Mouse (Mus musculus) CD4-positive helper T cell, adult 2 months (primary cell): ENCODE results near the gene Krtap15.

Source experiments
- DNase-seq: peaks from one replicate; pipeline ENCODE4 v3.0.0-alpha.2; 2012; ENCODE audit warnings: low read depth, missing footprints, low spot score

Gene Krtap15

GRCm38 (mm10) chr16:88820066-88820465 is at the start of gene Krtap15:
Krtap15 (plus strand) TSS chr16:88820215.
- no peak for DNase-seq

- DNase-seq, result no peak
Observed at GRCm38 (mm10) chr16:88774106-88774505, 45.9 kb upstream of the Krtap15 start, which contains the start of gene 2310057N15Rik. 2310057N15Rik (minus strand) TSS chr16:88774206.

GRCm38 (mm10) chr16:88777596-88777995 is 42.4 kb upstream of the Krtap15 start, which contains the start of gene Gm5965:
Gm5965 (plus strand) TSS chr16:88777896.
- DNase-seq, result no peak

GRCm38 (mm10) chr16:88786786-88787185 is 33.2 kb upstream of the Krtap15 start:
- no peak for DNase-seq

- DNase-seq, result no peak
Observed at GRCm38 (mm10) chr16:88811827-88812226, 8.2 kb upstream of the Krtap15 start, which contains the start of gene Gm20741. Gm20741 (minus strand) TSS chr16:88812220.

GRCm38 (mm10) chr16:88823736-88824135 is 3.7 kb downstream of the Krtap15 start:
- DNase-seq, result no peak

- DNase-seq, result no peak
Observed at GRCm38 (mm10) chr16:88826095-88826652, 6.2 kb downstream of the Krtap15 start, which contains the start of gene Krtap14. Krtap14 (minus strand) TSS chr16:88826145.

GRCm38 (mm10) chr16:88826978-88827377 is 7.0 kb downstream of the Krtap15 start:
- no peak for DNase-seq

GRCm38 (mm10) chr16:88847363-88847762 is 27.3 kb downstream of the Krtap15 start:
- DNase-seq, result no peak

GRCm38 (mm10) chr16:88848558-88848957 is 28.5 kb downstream of the Krtap15 start:
- no peak for DNase-seq

- DNase-seq, result no peak
Observed at GRCm38 (mm10) chr16:88851450-88851849, 31.4 kb downstream of the Krtap15 start.

- DNase-seq, result no peak
Observed at GRCm38 (mm10) chr16:88864887-88865407, 44.9 kb downstream of the Krtap15 start.

- DNase-seq, result no peak
Observed at GRCm38 (mm10) chr16:88869311-88869710, 49.3 kb downstream of the Krtap15 start, which contains the start of gene Krtap19-1. Krtap19-1 (minus strand) TSS chr16:88869411.

GRCm38 (mm10) chr16:88874169-88874568 is 54.2 kb downstream of the Krtap15 start, which contains the start of gene Krtap19-2:
Krtap19-2 (minus strand) TSS chr16:88874269.
- DNase-seq, result no peak

GRCm38 (mm10) chr16:88877938-88878337 is 57.9 kb downstream of the Krtap15 start, which contains the start of gene Krtap19-3:
Krtap19-3 (minus strand) TSS chr16:88878038.
- DNase-seq, result no peak
